Mouse (Mus musculus): ENCODE results near the gene Prkch.

Gene Prkch

DNA sequence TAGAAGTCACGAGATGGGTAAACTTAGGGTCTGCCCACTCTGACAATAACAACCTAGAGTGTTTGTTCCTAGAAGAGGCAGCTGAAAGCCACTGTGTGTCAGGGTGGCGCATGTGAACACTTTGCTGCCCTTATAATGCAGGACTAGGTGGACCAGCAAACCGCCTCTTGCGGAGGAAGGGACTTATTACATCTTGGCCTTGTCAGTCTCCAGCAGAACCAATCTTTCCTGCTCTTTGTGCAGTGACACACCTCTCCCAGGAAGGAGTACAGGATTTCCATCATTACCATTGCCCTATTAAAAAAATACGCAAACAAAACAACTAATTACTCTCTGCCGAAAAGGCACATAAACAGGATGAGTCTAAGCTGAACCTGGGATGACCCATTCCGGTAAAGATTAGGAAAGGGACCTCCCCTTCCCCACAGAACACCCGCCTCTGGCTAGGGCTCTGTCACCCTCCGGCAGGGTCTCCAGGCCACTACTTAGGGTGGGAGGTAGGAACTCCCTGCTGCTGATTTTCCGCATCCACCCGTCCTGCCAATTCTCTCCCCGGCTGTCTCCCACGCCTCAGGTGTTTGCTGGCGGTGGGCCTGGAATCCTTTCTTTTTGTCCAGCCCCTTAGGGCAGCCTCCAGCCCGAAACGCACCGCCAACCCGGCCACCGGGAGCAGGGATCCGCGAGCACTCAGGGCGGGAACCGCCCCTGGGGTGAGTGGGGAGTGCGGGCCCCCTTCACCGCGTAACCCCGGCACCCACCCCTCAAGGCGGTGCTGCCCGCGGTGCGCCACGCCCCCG lies 585 bp upstream of the Prkch start:
- DNase-seq, result no peak

- no peak for DNase-seq
These were observed 725 bp downstream of the Prkch start for GRCm38 (mm10) chr12:73585241-73585801.

GRCm38 (mm10) chr12:73585850-73586249 lies 1.3 kb downstream of the Prkch start:
- no peak for DNase-seq

GRCm38 (mm10) chr12:73587262-73587661 lies 2.7 kb downstream of the Prkch start:
- DNase-seq, result no peak

GRCm38 (mm10) chr12:73590627-73591276 lies 6.2 kb downstream of the Prkch start:
- DNase-seq, result no peak

DNA sequence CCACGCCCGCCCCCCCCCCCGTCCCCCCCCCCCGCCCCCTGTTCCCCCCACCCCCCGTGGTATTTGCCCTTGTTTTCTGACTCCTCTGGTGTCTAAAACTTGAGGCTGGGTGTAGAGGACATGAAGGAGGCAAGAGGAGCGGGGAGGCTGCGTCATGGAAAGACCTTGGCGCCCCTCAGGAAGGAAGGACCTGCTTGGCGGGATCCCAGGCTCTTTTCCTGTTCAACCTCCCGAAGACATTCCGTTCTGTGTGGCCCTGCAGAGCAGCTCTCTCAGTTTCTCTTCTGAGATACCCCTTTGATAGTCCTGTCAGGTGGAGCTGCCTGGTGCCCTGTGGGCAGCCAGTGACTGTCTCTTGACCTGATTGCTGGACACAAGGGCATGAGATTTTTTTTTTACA lies 7.0 kb downstream of the Prkch start:
- DNase-seq, result no peak

DNA sequence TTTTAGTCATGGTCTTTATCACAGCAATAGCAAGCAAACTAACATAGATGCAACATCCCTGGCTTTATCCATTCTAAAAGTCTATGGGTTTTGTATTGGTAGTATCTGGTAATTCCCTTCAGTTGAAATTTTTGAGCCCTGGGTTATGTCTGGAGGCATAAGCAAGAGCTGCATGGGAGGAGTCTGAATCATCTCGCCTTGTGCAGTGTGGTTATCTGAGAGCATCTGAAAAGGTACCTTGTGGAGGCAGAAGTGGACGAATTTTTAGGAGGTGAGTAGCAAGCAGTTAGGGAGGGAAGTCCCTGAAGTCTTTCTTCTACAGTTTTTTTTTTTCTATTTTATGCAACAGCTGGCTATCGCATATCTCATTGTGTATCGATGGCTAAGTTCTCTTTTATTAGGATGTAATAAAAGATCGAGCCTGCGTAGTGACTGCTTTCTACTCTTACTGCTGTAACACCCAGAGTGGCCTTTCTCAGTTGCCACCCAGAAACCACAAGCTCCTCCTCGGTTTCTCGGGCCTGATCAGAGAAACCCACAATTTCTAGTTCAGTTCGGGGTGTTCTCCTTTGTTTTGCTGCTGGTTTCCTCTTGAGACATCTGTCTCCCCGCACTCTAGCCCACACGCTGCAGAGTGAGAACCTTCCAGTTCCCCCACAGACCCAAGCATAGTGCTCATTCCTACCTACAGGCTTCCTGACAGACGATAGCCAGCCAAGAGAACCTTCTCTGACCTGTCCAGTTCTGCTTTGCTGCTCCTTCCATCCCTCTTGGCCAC lies 8.6 kb downstream of the Prkch start:
- DNase-seq, result no peak

DNA sequence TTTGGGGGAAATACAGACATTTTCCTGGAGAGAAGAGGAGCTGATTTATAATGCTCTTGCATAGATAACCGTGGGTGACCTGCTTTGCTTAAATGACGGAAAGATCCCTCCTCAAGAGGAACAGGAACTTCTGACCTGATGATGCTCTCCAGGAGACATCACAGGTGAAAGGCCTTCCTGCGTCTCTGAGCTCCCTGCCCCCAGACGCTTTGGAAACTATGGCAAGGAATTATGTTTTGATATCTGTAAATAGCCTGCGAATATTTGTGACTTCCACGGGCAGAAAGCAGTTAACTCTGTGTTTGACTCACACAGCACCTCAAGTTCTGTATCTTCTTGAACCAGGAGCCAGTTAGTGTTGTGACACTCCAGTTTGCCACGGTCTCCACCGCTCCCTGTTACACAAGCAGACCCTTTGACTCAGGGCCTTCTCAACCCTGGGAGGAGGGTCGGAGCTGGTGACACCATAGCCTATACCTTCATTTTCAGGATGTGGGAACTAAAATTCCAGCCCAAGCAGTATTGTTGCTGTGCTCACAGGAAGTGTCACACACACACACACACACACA lies 9.7 kb downstream of the Prkch start:
- no peak for DNase-seq

GRCm38 (mm10) chr12:73595226-73595625 lies 10.6 kb downstream of the Prkch start:
- no peak for DNase-seq

DNA sequence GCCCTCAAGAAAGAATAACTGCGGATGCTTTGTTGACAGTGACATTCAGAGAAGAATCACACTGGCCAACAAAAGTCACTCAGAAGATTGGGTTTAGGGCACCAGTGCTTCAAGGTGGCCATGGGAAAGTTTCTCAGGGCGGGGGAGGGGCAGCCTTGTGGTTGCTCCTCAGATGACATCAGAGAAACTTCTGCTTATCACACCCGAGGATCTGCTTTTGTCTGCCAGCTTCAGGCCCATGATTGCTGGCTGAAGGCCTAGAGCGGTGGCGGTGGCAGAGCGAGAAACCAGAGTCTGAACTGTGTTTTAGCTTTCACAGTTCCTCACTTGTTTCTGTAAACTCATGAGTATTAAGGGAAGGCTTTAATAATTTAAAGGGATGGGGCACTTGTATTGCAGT lies 13.6 kb downstream of the Prkch start:
- no peak for DNase-seq

DNA sequence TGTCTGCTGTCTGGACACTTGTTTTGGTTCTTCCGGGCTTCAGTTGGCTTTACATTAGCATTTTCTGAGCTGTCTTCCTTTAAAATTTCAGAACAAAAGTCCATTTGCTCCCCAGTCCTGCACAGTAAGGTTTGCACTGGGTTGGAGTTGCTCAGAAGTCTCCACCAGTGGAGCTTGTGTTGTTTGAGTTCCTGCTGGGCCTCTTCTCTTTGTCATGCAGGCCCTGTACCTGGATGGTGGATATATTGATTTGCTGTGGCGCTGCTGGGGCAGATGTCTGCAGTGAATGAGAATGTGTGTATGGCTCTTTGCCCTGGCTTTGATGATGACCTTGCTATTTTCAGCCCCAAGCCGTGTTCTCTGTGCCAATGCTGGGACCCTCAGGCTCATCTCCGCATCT lies 15.9 kb downstream of the Prkch start:
- no peak for DNase-seq

DNA sequence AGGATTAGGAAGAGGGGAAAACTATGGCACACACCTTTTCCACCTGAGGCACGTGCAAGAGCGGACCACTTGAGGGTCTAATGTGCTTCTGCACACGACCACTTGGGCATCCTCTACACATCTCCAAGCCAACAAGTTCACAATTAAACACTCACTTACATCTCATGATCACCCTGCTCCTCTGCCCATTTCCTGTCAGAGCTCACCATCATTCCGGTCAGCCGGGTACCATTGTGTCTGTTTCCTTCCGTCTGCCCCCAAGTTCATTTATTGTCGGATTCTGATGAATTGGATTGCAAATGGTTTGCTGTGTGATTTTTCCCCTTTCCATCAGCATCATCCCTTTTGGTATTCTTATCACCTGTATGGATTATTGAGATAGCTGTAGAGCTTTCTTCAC lies 18.4 kb downstream of the Prkch start:
- DNase-seq, result no peak

GRCm38 (mm10) chr12:73603653-73604052 lies 19.1 kb downstream of the Prkch start:
- DNase-seq, result no peak

DNA sequence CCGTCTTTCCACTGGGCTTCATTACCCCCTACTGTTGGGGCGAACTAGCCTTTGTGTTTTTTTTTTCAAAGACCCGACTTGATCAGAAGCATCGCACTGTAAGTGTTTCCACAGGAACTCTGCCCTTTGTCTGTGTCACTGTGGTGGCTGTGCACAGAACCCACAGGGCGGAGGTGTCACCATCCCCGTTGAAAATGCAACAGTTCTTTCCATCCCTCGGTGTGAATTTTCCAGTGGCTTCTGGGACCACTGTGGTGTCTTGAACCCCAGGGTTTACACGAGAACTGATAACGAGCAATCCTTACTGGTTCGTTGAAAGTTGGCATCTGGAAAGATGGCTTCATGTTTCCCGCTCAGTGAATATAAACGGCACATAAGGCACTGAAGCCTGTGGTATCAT lies 20.2 kb downstream of the Prkch start:
- no peak for DNase-seq

DNA sequence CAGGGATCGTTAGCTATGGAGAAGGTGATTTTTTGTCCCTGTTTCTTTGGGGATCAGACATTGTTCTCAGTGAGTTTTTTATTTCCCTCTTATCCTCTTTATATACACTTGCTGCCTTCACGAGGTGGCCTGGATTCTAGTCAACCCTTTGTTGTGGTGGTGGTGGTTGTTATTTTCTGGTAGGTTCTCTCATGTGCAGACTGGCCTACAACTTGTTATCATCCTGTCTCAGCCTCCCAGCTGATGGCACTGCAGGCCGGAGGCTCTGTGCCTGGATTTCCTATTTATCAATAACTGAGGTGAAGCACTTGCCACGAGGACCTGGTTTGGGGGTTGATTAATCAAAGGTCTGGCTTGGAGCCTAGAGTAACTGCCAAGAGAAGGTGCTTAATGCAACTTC lies 20.6 kb downstream of the Prkch start:
- no peak for DNase-seq

DNA sequence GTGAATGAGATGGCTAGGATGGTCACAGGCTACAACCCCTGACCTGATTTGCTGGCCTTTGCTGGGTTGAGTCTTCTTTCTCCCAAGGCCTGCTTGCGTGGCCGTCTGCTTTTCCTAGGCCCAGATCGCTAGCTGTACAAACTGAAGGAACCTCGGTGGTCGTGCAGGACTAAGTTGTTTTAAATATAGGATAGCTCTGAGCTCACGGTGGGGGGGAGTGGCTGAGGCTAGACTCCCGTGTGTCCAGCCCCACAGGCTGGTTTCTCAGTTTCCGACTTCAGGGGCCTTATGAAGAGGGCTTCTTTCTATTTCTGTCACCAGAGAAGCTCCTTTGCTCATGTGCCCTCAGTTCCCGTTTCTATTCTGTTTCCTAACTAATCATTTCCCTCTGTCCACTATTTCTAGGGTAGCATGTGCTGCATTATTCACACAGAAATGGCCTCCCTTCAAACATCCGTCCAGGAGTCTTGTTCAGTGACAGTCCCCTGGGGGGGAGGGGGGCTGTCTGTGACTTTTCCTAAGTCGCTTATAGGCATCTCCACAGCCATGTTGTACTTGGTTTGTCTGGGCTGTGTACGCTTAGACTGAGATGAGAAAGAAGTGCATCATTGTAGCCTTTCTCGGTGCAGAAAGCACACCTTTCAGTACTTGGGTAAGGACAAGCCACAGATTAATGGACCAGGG lies 22.9 kb downstream of the Prkch start:
- no peak for DNase-seq

DNA sequence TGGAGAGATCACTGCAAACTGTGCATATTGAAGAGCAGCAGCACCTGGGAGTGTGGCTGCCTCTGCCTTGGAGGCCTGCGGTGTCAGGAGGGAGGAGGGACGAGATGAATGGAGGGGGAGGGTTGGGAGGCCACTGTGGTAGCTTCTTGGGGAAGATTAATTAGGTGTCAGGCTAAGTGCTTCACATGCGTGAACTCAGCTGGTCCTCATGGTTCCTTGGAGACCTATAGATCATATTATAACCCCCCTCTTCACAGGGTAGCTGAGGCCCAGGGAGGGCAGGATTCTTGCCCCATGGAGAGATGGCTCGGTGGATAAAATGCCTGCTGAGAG lies 23.4 kb downstream of the Prkch start:
- no peak for DNase-seq

DNA sequence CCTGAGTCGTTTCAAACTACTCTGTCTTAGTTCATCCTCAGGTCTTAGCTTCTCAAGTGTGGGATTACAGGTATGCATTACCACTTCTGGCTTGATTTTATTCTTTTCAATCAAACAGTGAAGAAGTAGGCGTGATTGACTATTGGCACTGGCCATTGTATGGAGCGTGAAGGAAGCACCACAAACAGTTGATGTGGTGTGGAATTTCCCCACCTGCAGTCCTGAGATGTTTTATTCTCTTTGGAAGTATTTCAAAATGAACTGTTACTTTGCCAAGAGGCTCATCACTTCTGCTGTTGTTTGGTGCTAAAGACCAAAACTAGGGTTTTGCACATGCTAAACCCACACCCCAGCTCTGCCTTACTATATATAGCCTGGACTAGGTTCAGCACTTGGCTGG lies 24.7 kb downstream of the Prkch start:
- DNase-seq, result no peak

DNA sequence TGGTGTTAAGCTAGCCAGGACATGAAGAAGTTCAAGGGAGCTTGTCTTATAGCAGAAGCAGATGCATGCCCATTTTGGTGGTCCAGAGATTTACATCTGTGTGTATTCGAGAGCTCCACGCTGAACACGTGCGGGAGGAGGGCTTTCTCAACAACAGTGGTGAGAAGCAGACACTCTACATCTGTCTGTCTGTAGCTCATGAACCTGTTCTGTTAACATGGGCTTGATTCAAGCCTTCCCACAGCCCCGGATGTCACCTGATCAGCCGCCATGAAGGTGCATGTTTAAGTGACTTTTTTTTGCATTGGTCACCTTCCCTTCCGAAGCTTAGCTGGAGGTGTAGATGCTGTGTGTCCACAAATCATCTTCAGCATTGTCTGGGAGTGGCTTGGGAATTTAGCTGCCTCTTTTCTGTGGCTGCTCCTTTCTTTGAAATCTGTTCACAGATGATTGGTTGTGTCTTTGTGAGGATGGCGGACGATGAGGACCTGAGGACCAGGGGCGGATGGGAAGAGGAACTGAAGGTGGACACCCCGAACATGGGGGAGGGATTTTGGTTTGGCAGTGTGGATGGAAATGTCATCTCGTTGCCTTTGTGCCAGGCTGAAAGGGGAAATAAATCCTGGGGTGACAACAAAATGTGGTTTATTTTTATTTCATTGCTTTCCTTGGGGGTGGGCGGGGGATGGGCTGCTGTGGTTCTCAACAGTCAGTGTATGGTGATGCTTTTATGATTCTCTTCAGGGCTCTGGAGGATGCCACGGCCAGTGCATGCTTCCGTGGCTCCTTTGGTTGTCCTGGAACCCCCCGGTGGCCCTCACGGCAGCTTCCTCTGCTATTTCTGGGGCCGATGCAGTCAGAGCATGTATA lies 25.3 kb downstream of the Prkch start:
- no peak for DNase-seq

- DNase-seq, result no peak
These were observed 26.3 kb downstream of the Prkch start for GRCm38 (mm10) chr12:73610831-73611370.

- no peak for DNase-seq
These were observed 27.1 kb downstream of the Prkch start for GRCm38 (mm10) chr12:73611741-73612140.
